Mouse (Mus musculus) small intestine, adult 10 weeks (tissue): ENCODE results near the gene Rbms1. TPM values are rescaled to one million over a fixed set of nuclear protein-coding genes. Genes with fewer than 3 reads are reported as not detected.

Experiments
- polyA plus RNA-seq: library from polyadenylated mRNA; stranded (reverse); fragments of 350-450 nt; fragmentation: Illumina TruSeq; extraction: RNeasy Lipid Tissue Mini Kit (QIAGEN cat#74804); gene quantifications from one replicate; pipeline ENCODE4 v1.2.3, GENCODE M21; 2014; ENCODE audit warnings: low replicate concordance

Rbms1 gene
- polyA plus RNA-seq: 25.5 TPM

GRCm38 (mm10) chr2:60962671-60963421 is at the start of gene Rbms1:
Gene Rbms1, minus strand, starts transcription at chr2:60963192.

GRCm38 (mm10) chr2:60722514-60722913 is 240.5 kb downstream of the Rbms1 start, which contains the start of gene Itgb6:
Gene Itgb6, minus strand, starts transcription at chr2:60722643.

Other genes with a start within 250 kb of the Rbms1 start
- gene Itgb6, start 240.5 kb downstream of the Rbms1 start, polyA plus RNA-seq: 10.7 TPM